Mouse (Mus musculus) telencephalon, adult 2 months (tissue): ENCODE results near the gene Lce1j.
"Not testable (repeated sequence)": the region's sequence is repeated elsewhere in the genome, so short reads cannot be mapped to it uniquely, and the experiment has no call there.

Source experiments
- DNase-seq: peaks from one replicate; pipeline ENCODE4 v3.0.0-alpha.2; 2011; ENCODE audit warnings: low read depth, low spot score

The Lce1j gene

GRCm38 (mm10) chr3:92790414-92790813 is at the start of gene Lce1j:
Gene Lce1j, minus strand, starts transcription at chr3:92790514.
- DNase-seq = no peak

GRCm38 (mm10) chr3:92827108-92827507 is 36.8 kb upstream of the Lce1j start, which contains the start of gene Kprp:
Gene Kprp, minus strand, starts transcription at chr3:92827247.
- DNase-seq = no peak

GRCm38 (mm10) chr3:92825808-92826207 is 35.5 kb upstream of the Lce1j start:
- DNase-seq = no peak

- not testable (repeated sequence) for DNase-seq
Measured at GRCm38 (mm10) chr3:92816036-92816435, 25.7 kb upstream of the Lce1j start.

- DNase-seq = no peak
Measured at GRCm38 (mm10) chr3:92815581-92815980, 25.3 kb upstream of the Lce1j start.

GRCm38 (mm10) chr3:92807791-92808190 is 17.5 kb upstream of the Lce1j start, which contains the start of gene Lce1k:
Gene Lce1k, minus strand, starts transcription at chr3:92807891.
- DNase-seq = no peak

- DNase-seq = no peak
Measured at GRCm38 (mm10) chr3:92778799-92779198, 11.5 kb downstream of the Lce1j start, which contains the start of gene Lce1i. Gene Lce1i, minus strand, starts transcription at chr3:92778899.

GRCm38 (mm10) chr3:92771573-92771972 is 18.7 kb downstream of the Lce1j start:
- no peak for DNase-seq

GRCm38 (mm10) chr3:92764965-92765364 is 25.3 kb downstream of the Lce1j start, which contains the start of gene Lce1h:
Gene Lce1h, minus strand, starts transcription at chr3:92765065.
- DNase-seq = no peak

- DNase-seq = no peak
Measured at GRCm38 (mm10) chr3:92753197-92753596, 37.1 kb downstream of the Lce1j start.

- DNase-seq = no peak
Measured at GRCm38 (mm10) chr3:92752238-92752637, 38.1 kb downstream of the Lce1j start, which contains the start of gene Lce1g. Gene Lce1g, minus strand, starts transcription at chr3:92752338.

GRCm38 (mm10) chr3:92738996-92739395 is 51.3 kb downstream of the Lce1j start, which contains the start of gene Gm38119:
Gene Gm38119, minus strand, starts transcription at chr3:92739096.
- no peak for DNase-seq
